ENCODE assay signal across 8 mouse cellular contexts in genomic region chr9:82974187-82974861, GRCm38 (mm10). TPM values are rescaled to one million over a fixed set of nuclear protein-coding genes. Genes with fewer than 3 reads are reported as not detected.
DNase-seq lines count a peak whose midpoint lies in the region; ATAC-seq and TF ChIP-seq lines count a peak whose summit lies in the region.

No protein-coding gene starts in this region.

- peak; percentile 92 for DNase-seq in ES-CJ7 (ENCODE audit: low read depth, low spot score)
- DNase-seq in heart, postnatal 10 days: peak; percentile 90 to 92
- peak; percentile 91 for DNase-seq in layer of hippocampus, adult 11-12 months (ENCODE audit: low spot score)
- DNase-seq in liver, postnatal 0 days: peak; percentile 91
- DNase-seq in telencephalon, adult 2 months (ENCODE audit: low read depth, low spot score): peak; percentile 79

- peaks cover 3% of the 10 kb centered on the region; the same call in 1 of the 2 replicates for H3K36me3 ChIP-seq in forebrain, embryonic 13.5 days (ENCODE audit: poor library complexity, severe bottlenecking)
- peaks cover 5% of the 10 kb centered on the region; the same call in 1 of the 2 replicates for H3K36me3 ChIP-seq in liver, postnatal 0 days (replicated peaks; ENCODE audit: insufficient read depth, low read length)
- no peaks in the 10 kb centered on the region for H3K36me3 ChIP-seq in neural tube, embryonic 13.5 days

- TF ChIP-seq CTCF in liver, postnatal 0 days (IDR thresholded peaks at IDR 0.05; ENCODE audit: low read depth): 0 out of 2 replicates have a peak, but pooled peaks have one; percentile 11

- TF ChIP-seq EP300 in liver, postnatal 0 days (IDR thresholded peaks at IDR 0.05; ENCODE audit: low read depth): no peak

- ATAC-seq in cerebellum, adult (ENCODE audit: insufficient number of reproducible peaks, low FRiP score, low TSS enrichment): peak; percentile 66
- peak; percentile 86 for ATAC-seq in forebrain, embryonic 13.5 days
- ATAC-seq in liver, postnatal 0 days: peak; percentile 77
- peak; percentile 82 for ATAC-seq in neural tube, embryonic 13.5 days (ENCODE audit: low read depth)

- WGBS in forebrain, embryonic 13.5 days: under 1% methylated on average over 70 of the region's 75 CpGs
- under 1% methylated on average over 54 of the region's 75 CpGs for WGBS in liver, postnatal 0 days (ENCODE audit: insufficient replicate concordance)
- WGBS in neural tube, embryonic 13.5 days: under 1% methylated on average over 61 of the region's 75 CpGs

- peaks cover 23% of the 10 kb centered on the region for H3K4me1 ChIP-seq in forebrain, embryonic 13.5 days
- H3K4me1 ChIP-seq in liver, postnatal 0 days (ENCODE audit: insufficient read depth): peaks cover 8% of the 10 kb centered on the region
- peaks cover 30% of the 10 kb centered on the region for H3K4me1 ChIP-seq in neural tube, embryonic 13.5 days (replicated peaks)

- peak overlapping the region; percentile 78 for H3K4me2 ChIP-seq in forebrain, embryonic 13.5 days
- H3K4me2 ChIP-seq in liver, postnatal 0 days (ENCODE audit: low read depth, low read length): peak overlapping the region; percentile 76
- H3K4me2 ChIP-seq in neural tube, embryonic 13.5 days: peak overlapping the region; percentile 97

- peak overlapping the region; percentile 90 for H3K4me3 ChIP-seq in forebrain, embryonic 13.5 days
- H3K4me3 ChIP-seq in liver, postnatal 0 days (ENCODE audit: low read depth, low read length): peak overlapping the region; percentile 89
- peak overlapping the region; percentile 94 for H3K4me3 ChIP-seq in neural tube, embryonic 13.5 days

- H3K27me3 ChIP-seq in forebrain, embryonic 13.5 days: no peaks in the 10 kb centered on the region
- no peaks in the 10 kb centered on the region for H3K27me3 ChIP-seq in liver, postnatal 0 days (ENCODE audit: insufficient read depth, low read length)
- no peaks in the 10 kb centered on the region for H3K27me3 ChIP-seq in neural tube, embryonic 13.5 days

- intact Hi-C loops in heart, postnatal 10 days (cut with DNase I): loop anchor here (10.0 kb wide), 2 partner anchors 290 to 380 kb away; no protein-coding TSS in a partner anchor

- peak overlapping the region; percentile 100 for H3K27ac ChIP-seq in forebrain, embryonic 13.5 days
- H3K27ac ChIP-seq in liver, postnatal 0 days (ENCODE audit: low read depth): peak overlapping the region; percentile 99
- peak overlapping the region; percentile 100 for H3K27ac ChIP-seq in neural tube, embryonic 13.5 days (replicated peaks)

- H3K9ac ChIP-seq in forebrain, embryonic 13.5 days: peak overlapping the region; percentile 99
- H3K9ac ChIP-seq in liver, postnatal 0 days (replicated peaks): peak overlapping the region; percentile 86
- peak overlapping the region; percentile 99 for H3K9ac ChIP-seq in neural tube, embryonic 13.5 days

- H3K9me3 ChIP-seq in forebrain, embryonic 13.5 days (replicated peaks): no peaks in the 10 kb centered on the region
- H3K9me3 ChIP-seq in liver, postnatal 0 days (ENCODE audit: low read length): no peaks in the 10 kb centered on the region
- H3K9me3 ChIP-seq in neural tube, embryonic 13.5 days: no peaks in the 10 kb centered on the region

RNA-seq across cellular contexts. Expression of gene Phip, which starts 1.0 kb away (rescaled TPM):
- polyA plus RNA-seq in forebrain, embryonic 13.5 days (2015; fragmentation: Nextera tagmentation; extraction: Ambion mirVana): 160 and 163 TPM in 2 replicates
- total RNA-seq in heart, postnatal 10 days (2021): 10 to 100 TPM; 35.2 to 41.7 TPM
- polyA plus RNA-seq in liver, postnatal 0 days (2015; fragmentation: Nextera tagmentation; extraction: Ambion mirVana): 15.1 and 15.4 TPM in 2 replicates
- 96.7 and 105 TPM in 2 replicates for polyA plus RNA-seq in neural tube, embryonic 13.5 days (2015; fragmentation: Nextera tagmentation; extraction: Ambion mirVana)

Comparison
In these comparisons a context has a peak if more than half of its experiments do, and no peak if none do; other contexts are left out.
1. Peak in every context shown above with its lines: DNase-seq, ATAC-seq, H3K4me3 ChIP-seq and H3K27ac ChIP-seq.